Mouse (Mus musculus) midbrain, embryonic 14.5 days (tissue): Measurements from ENCODE around the gene Atrn. TPM values are rescaled to one million over a fixed set of nuclear protein-coding genes. Genes with fewer than 3 reads are reported as not detected.

ENCODE experiments used
- ATAC-seq: fragments of 200-750 bp; cut with Nextera tagmentation; 2 replicates; pipeline ENCODE4 v1.8.0; 2017; ENCODE audit warnings: moderate number of reproducible peaks, moderate library complexity; ENCODE audit not compliant: low FRiP score, low TSS enrichment
- DNase-seq: peaks from one replicate; pipeline ENCODE4 v3.0.0-alpha.2; 2015
- H3K27ac ChIP-seq: fragments of 300-500 bp; sonication (generic); replicated peaks from 2 replicates; pipeline ENCODE4 v1.5.1; 2014; ENCODE audit warnings: mild to moderate bottlenecking, low read depth, low read length, moderate library complexity
- H3K27me3 ChIP-seq: fragments of 300-500 bp; sonication (generic); 2 replicates; pipeline ENCODE4 v1.6.1; 2014; ENCODE audit warnings: low read length, control low read depth, mixed read lengths; ENCODE audit not compliant: control insufficient read depth, insufficient read depth
- H3K36me3 ChIP-seq: fragments of 300-500 bp; sonication (generic); 2 replicates; pipeline ENCODE4 v1.6.1; 2014; ENCODE audit warnings: low read length, control low read depth; ENCODE audit not compliant: control insufficient read depth, insufficient read depth
- H3K4me1 ChIP-seq: fragments of 300-500 bp; sonication (generic); 2 replicates; pipeline ENCODE4 v1.6.1; 2014; ENCODE audit warnings: mild to moderate bottlenecking, antibody characterized with exemption, low read length, control low read depth; ENCODE audit not compliant: control insufficient read depth, insufficient read depth
- H3K4me2 ChIP-seq: fragments of 300-500 bp; sonication (generic); 2 replicates; pipeline ENCODE4 v1.6.1; 2014; ENCODE audit warnings: mild to moderate bottlenecking, low read length, moderate library complexity
- H3K4me3 ChIP-seq: fragments of 300-500 bp; sonication (generic); replicated peaks from 2 replicates; pipeline ENCODE4 v1.5.1; 2014; ENCODE audit warnings: low read depth, low read length
- H3K9ac ChIP-seq: fragments of 300-500 bp; sonication (generic); replicated peaks from 2 replicates; pipeline ENCODE4 v1.6.1; 2014; ENCODE audit warnings: mild to moderate bottlenecking, low read length, moderate library complexity
- H3K9me3 ChIP-seq: fragments of 300-500 bp; sonication (generic); 2 replicates; pipeline ENCODE4 v1.6.1; 2016; ENCODE audit warnings: low read length, control low read depth, mixed read lengths; ENCODE audit not compliant: control insufficient read depth
- WGBS: fragments of 180-500 bp; shearing (Covaris S2); extraction: QIAGEN DNeasy Blood & Tissue Kit; methylation state at CpG from one replicate; pipeline ENCODE4 v1.1.7; 2014; 5-methylcytosine and 5-hydroxymethylcytosine counted together
- polyA plus RNA-seq: library from polyadenylated mRNA; unstranded; fragments of >200 nt; fragmentation: Nextera tagmentation; extraction: Ambion mirVana; gene quantifications from 2 replicates; pipeline ENCODE4 v1.2.1, GENCODE M21; 2014

Atrn gene
- polyA plus RNA-seq, 1 experiment from 2014 or later, result 22.5 TPM

DNA sequence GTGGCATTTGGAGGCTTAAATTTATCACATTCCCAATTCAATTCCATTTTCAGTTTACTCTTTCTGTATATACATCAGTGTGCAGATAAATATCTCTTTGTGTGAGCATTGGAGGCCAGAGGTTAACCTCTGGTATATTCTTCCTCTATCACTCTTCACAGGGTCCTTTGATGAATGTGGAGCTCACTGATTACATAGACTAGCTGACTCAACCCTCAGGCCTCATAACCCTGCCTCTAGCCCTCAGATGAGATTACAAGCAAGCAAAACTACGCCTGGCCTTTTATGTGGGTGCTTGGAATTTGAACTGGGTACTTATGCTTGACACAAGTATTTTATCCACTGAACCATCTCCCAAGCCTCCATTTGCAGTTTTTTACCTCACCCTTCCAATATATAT, 68.6 kb downstream of the Atrn start:
- no peak overlapping the region for H3K9ac ChIP-seq
- 83% methylated on average over 1 of the region's 1 CpGs for WGBS
- peaks cover 62% of the 10 kb centered on the region for H3K36me3 ChIP-seq

DNA sequence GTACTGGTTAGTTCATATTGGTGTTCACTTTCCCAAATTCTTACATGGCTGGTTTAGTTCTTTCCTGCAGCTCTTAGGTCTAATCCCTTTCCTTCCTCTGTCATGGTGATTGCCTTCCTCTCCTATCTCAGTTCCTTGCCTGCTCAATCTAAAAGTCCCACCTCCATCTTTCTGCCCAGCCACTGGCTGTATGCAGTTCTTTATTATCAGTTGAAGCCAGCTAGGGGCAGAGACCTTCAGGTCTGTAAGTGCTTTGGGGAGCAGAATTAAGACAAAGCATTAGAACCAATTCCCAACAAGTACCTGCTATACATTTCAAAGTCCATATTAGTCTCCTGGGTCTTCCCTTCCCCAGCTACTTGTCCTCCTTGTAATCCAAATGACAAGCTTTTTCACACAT, 71.3 kb downstream of the Atrn start:
- Histone ChIP-seq H3K27me3 (no peaks in the 10 kb centered on the region), H3K9ac (no peak overlapping the region), H3K9me3 (no peaks in the 10 kb centered on the region), H3K27ac (no peak overlapping the region), H3K36me3 (peaks cover 51% of the 10 kb centered on the region), H3K4me1 (no peaks in the 10 kb centered on the region), H3K4me3 (no peak overlapping the region), H3K4me2 (no peak overlapping the region)
- DNase-seq, result no peak
- ATAC-seq, result no peak

More for the DNA sequence above, 68.6 kb downstream of the Atrn start:
- ATAC-seq (no peak), DNase-seq (no peak)
- Histone ChIP-seq H3K4me3 (no peak overlapping the region), H3K4me1 (no peaks in the 10 kb centered on the region), H3K27ac (no peak overlapping the region), H3K27me3 (no peaks in the 10 kb centered on the region), H3K4me2 (no peak overlapping the region), H3K9me3 (no peaks in the 10 kb centered on the region)

DNA sequence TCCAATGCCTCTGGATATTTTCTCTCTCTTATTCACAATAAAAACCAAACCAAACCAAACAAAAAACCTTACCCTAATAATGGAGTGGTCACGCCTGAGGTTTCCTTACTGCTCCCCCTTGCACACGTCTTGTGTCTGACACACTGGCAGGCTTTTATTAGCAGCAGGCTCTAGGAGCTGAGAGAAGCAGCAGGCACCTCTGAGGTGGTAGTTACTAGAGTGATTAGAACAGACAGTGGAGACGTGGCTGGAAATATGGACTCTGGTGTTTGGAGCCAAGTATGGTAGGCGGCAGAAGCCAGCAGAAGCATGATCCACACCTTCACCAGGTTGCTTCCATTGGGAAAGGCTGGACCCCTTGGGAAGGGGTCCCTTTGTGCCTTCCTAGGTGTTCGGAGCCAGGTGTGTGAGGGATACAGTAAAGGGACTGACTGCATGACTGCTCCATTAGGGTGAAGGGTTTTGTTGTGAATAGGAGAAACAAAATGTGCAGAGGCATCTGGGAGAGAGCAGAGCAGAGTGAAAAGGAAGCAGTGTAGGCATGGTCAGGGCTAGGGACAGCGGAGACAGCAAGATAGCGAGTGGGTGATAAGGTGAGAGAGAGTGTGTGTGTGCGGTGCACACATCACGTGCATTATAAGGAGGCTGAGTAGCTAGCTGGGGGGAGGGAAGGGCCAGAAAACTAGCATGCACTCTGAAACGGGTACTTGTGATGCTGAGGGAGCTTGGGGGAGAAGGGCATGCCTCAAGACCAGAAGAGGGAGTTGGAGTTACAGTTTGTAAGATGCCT, 72.0 kb downstream of the Atrn start:
- H3K9me3 ChIP-seq, result no peaks in the 10 kb centered on the region
- no peaks in the 10 kb centered on the region for H3K27me3 ChIP-seq
- ATAC-seq (no peak), DNase-seq (no peak)
- H3K4me2 ChIP-seq, result no peak overlapping the region
- peaks cover 55% of the 10 kb centered on the region for H3K36me3 ChIP-seq
- no peak overlapping the region for H3K9ac ChIP-seq
- H3K4me3 ChIP-seq, result no peak overlapping the region
- WGBS, result 80% methylated on average over 10 of the region's 10 CpGs
- H3K4me1 ChIP-seq, result no peaks in the 10 kb centered on the region
- H3K27ac ChIP-seq, result no peak overlapping the region

DNA sequence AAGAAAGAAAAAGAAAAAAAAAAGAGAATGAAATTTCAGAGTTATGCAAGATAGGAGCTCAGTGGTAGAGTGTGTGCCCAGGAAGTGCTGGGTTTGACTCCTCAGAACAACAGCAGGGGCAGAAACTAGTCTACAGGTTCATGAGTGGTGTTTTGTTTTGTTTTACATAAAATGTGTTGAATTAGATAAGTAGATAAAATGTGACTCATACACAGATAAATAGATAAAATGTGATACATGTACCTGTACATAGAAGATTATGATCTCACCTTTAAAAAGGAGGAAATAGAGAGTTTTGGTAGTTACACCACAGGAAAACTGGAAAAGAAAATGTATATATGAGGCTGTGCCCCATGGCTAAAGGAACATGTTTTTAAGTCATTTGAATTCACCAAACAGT, 72.8 kb downstream of the Atrn start:
- no peaks in the 10 kb centered on the region for H3K27me3 ChIP-seq
- no peak for DNase-seq
- no peak overlapping the region for H3K4me3 ChIP-seq
- no peaks in the 10 kb centered on the region for H3K9me3 ChIP-seq
- peaks cover 50% of the 10 kb centered on the region for H3K36me3 ChIP-seq
- H3K27ac ChIP-seq, result no peak overlapping the region
- no peak for ATAC-seq
- no peaks in the 10 kb centered on the region for H3K4me1 ChIP-seq
- no peak overlapping the region for H3K9ac ChIP-seq
- H3K4me2 ChIP-seq, result no peak overlapping the region

DNA sequence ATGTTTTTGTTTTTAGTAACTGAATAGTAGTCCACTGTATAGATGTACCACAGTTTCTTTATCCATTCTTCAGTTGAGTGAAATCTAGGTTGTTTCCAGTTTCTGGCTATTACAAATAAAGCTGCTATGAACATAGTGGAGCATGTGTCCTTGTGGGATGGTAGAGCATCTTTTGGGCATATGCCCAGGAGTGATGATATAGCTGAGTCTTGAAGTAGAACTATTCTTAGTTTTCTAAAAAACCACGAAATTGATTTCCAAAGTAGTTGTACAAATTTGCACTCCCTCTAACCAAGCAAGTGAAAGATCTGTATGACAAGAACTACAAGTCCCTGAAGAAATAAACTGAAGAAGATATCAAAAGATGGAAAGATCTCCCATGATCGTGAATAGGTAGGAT, 86.5 kb downstream of the Atrn start:
- H3K9ac ChIP-seq, result no peak overlapping the region
- no peaks in the 10 kb centered on the region for H3K27me3 ChIP-seq
- no peaks in the 10 kb centered on the region for H3K9me3 ChIP-seq
- H3K4me2 ChIP-seq, result no peak overlapping the region
- ATAC-seq (no peak), DNase-seq (no peak)
- H3K36me3 ChIP-seq, result peaks cover 32% of the 10 kb centered on the region
- H3K4me3 ChIP-seq, result no peak overlapping the region
- no peak overlapping the region for H3K27ac ChIP-seq
- no peaks in the 10 kb centered on the region for H3K4me1 ChIP-seq
- 97% methylated on average over 2 of the region's 2 CpGs for WGBS

DNA sequence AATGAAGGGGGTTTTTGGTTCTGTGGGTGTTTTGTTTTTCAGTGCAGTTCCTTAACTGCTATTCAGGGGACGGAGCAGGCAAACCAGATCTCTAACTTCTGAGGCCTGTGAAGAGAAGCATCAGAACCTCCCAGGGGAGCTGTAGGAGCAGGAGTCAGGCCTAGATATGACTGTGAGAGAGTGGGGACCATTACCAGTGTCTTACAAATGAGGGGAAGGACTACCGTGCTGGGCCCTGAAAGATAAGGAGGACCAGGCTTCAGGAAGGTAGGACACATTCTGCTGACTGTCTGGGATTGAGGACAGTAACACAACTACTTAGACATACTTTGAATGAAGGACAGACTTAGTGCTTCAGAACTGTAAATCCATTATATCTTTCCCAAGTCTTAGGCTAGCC, 102.8 kb downstream of the Atrn start:
- Histone ChIP-seq H3K27me3 (no peaks in the 10 kb centered on the region), H3K27ac (no peak overlapping the region), H3K36me3 (peaks cover 61% of the 10 kb centered on the region), H3K4me1 (no peaks in the 10 kb centered on the region), H3K4me3 (no peak overlapping the region), H3K4me2 (no peak overlapping the region), H3K9ac (no peak overlapping the region), H3K9me3 (no peaks in the 10 kb centered on the region)
- DNase-seq (no peak), ATAC-seq (no peak)
- WGBS, result 91% methylated on average over 2 of the region's 2 CpGs

DNA sequence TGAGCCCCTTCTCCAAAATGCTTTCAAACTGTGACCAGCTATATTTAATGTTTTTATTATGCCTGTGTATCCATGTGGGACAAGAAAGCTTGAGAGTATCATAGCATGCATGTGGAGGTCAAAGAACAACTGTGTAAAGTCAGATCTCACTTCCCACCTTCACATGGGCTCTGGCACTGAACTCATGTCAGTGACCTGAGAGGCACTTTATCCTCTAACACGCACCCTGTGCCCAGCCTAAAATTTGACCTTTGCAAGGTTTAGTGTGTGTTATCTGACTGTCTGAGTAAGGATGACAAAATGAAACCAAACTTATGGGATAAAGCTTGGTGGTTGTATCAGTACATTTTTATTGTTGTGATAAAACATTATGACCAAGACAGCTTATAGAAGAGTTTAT, 104.3 kb downstream of the Atrn start:
- H3K27ac ChIP-seq, result no peak overlapping the region
- no peaks in the 10 kb centered on the region for H3K4me1 ChIP-seq
- no peaks in the 10 kb centered on the region for H3K27me3 ChIP-seq
- H3K36me3 ChIP-seq, result peaks cover 60% of the 10 kb centered on the region
- no peaks in the 10 kb centered on the region for H3K9me3 ChIP-seq
- no peak overlapping the region for H3K4me3 ChIP-seq
- no peak for ATAC-seq
- WGBS, result 94% methylated on average over 1 of the region's 1 CpGs
- no peak overlapping the region for H3K4me2 ChIP-seq
- no peak overlapping the region for H3K9ac ChIP-seq
- DNase-seq, result no peak

DNA sequence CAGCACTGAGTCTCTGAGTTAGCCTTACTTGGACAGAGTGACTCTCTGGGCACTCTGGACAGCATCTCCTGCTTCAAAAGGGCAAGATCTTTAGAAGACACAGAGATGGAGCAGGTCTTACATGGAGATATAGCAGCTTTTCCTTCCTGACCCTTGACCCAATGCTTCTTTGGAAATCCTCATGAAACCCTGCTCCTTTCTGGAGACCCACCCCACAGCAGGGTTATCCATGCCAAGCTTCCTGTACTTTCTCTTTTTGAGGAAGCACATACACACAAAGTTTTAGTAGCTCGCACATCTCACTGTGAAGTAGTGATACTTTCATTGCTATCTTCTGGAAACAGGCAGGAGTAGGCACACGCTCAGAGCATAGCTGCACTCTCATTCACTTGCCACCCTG, 118.9 kb downstream of the Atrn start:
- no peak for ATAC-seq
- Histone ChIP-seq H3K27ac (no peak overlapping the region), H3K9me3 (no peaks in the 10 kb centered on the region), H3K4me1 (no peaks in the 10 kb centered on the region), H3K27me3 (no peaks in the 10 kb centered on the region), H3K36me3 (peaks cover 59% of the 10 kb centered on the region), H3K9ac (no peak overlapping the region), H3K4me2 (no peak overlapping the region), H3K4me3 (no peak overlapping the region)
- no peak for DNase-seq
- WGBS, result 94% methylated on average over 2 of the region's 2 CpGs

DNA sequence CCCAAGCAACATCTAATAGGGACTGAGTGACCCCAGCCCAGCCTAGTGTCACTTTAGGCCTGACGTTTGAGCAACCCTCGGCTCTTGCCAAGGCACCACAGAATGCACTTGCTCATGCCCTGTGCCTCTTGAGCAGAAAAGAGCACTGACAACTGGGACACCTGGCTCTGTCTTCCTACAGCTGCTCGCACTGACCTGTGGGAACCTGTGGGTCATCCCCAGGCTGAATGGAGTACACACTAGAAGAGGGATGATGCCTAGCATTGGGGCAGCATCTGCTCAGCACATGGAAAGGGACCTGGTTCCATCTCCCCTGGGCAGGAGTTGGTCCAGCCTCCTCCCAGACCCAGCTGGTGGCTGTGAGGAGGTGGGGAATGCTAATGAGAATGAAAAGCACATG, 120.6 kb downstream of the Atrn start:
- Histone ChIP-seq H3K27me3 (no peaks in the 10 kb centered on the region), H3K27ac (no peak overlapping the region), H3K4me3 (no peak overlapping the region), H3K9me3 (no peaks in the 10 kb centered on the region), H3K4me2 (no peak overlapping the region), H3K4me1 (no peaks in the 10 kb centered on the region), H3K36me3 (peaks cover 47% of the 10 kb centered on the region), H3K9ac (no peak overlapping the region)
- WGBS, result 87% methylated on average over 3 of the region's 3 CpGs
- DNase-seq (no peak), ATAC-seq (no peak)
